Mouse (Mus musculus): ENCODE measurements around the gene Dedd2. TPM values are rescaled to one million over a fixed set of nuclear protein-coding genes. Genes with fewer than 3 reads are reported as not detected.
A peak's percentile ranks its signal among the peaks of the same experiment; 100 is the strongest.

Gene Dedd2
- polyA plus RNA-seq, 1 experiment from 2014 or later, result 15.4 TPM

DNA sequence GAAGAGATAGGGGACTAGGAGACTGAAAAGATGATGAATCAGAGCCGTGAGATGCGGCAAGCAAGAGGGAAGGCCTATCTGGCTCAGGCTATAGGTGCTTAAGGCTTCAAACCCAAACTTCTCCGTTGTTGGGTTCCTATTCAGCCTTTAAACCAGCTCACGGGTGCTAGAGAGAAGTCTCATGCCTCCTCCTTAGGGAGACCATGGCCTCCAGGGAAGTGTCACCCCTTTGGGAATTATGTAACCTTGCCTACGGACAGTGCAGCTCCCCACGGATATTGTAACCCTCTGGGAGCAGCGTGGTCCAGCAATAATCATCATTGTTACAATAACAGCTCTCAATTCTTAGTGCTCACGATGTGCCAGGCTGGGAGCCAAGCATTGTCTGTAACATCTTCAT, 31.4 kb upstream of the Dedd2 start:
- no peaks in the 10 kb centered on the region for H3K9me3 ChIP-seq
- H3K27ac ChIP-seq, result peak overlapping the region; percentile 66
- no peaks in the 10 kb centered on the region for H3K36me3 ChIP-seq
- H3K4me3 ChIP-seq, result peak overlapping the region; percentile 74
- WGBS, result 17% methylated on average over 8 of the region's 8 CpGs
- H3K4me2 ChIP-seq, result peak overlapping the region; percentile 100
- peaks cover 46% of the 10 kb centered on the region for H3K4me1 ChIP-seq (replicated peaks)
- no peaks in the 10 kb centered on the region for H3K27me3 ChIP-seq
- no peak for ATAC-seq (ENCODE audit: low FRiP score)
- peak overlapping the region; percentile 84 for H3K9ac ChIP-seq

DNA sequence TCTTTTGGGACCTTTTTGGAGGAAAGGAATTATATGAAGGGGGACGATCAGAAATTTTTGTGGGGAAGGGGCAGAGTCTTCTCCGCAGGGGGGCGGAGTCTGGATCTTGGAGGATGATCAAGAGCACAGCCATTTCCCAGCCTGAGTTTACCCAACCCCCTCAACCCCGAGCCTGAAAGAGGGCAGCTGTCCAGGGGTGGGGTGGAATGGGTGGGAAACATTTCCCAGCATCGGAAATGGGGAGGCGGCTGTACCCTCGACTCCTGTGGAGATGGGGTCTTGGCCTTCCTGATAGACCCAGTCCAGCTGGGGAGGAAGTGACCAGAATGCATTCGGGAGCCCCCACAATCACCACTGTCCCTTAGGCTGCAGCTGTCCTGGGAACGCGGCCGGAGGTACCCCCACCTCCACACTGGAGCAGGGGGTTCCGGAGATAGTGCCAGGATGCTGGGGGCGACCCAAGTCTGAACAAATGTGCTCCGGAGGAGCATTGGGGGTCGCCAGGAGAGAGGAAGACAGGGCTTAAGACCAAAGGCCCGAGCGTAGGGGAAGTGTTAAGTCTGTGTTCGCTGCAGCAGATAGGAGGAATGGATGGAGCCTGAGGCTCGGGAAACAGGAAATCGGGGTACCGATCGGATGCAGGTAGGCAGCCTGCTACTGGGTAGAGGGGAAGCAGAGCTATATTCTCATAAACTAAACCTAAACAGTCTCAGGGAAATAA, 30.8 kb upstream of the Dedd2 start:
- ATAC-seq (ENCODE audit: low FRiP score), result peak; percentile 11
- 1% methylated on average over 22 of the region's 22 CpGs for WGBS
- Histone ChIP-seq H3K9me3 (no peaks in the 10 kb centered on the region), H3K4me2 (peak overlapping the region; percentile 100), H3K9ac (peak overlapping the region; percentile 84), H3K36me3 (no peaks in the 10 kb centered on the region), H3K27ac (peak overlapping the region; percentile 66), H3K4me3 (peak overlapping the region; percentile 74), H3K4me1 (replicated peaks) (peaks cover 52% of the 10 kb centered on the region), H3K27me3 (no peaks in the 10 kb centered on the region)

DNA sequence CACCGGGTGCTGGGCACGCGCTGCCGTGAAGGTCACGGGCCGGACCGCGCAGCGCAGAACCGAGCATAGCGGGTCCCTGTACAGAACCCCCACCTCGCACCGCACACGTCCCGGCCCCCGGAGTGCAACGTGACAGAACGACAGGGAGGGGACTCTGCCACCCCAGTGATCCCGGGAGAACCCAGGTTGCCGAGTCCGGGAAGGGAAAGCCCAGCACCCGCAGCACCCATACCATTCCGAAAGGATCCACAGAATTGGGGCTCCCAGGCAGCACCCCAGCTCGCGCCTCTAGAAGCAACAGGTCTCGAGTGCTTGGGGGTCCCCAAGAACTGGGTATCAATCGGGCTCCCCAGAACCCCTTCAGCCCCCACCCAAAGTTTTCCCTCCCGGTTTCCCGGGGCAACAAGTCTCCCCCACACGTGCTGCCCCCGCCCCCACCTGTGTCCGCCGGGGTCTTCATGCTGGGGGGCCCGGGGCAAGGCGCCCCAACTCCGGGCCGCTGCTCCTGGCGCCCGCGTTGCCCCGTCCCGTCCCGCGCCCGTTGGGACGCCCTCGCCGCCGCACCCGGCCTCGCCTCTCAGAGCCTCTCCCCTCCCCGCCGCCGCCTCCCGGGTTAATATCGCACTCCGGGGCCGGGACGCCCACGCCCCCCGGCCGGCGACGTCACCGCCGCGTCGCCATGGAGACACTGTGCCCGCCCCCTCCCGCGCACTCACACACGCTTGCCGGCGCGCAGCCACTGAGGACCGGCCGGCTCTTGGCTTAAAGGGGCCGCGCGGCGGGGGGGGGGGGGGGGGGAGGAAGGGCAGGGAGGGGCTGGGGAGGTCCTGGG, 29.9 kb upstream of the Dedd2 start, which contains the start of gene Erf:
Gene Erf, minus strand, starts transcription at position 621 of the 832 bp plus-strand sequence.
- Histone ChIP-seq H3K27ac (peak within 1 kb of the TSS; percentile 90), H3K36me3 (peaks cover 2% of the 10 kb centered on the region; the same call in 1 of the 2 replicates), H3K4me2 (peak within 1 kb of the TSS; percentile 100), H3K9ac (peak within 1 kb of the TSS; percentile 84), H3K9me3 (no peaks in the 10 kb centered on the region), H3K4me1 (replicated peaks) (peaks cover 61% of the 10 kb centered on the region), H3K4me3 (peak within 1 kb of the TSS; percentile 74), H3K27me3 (no peaks in the 10 kb centered on the region)
- peak; percentile 62 for ATAC-seq (ENCODE audit: low FRiP score)
- 2% methylated on average over 53 of the region's 81 CpGs for WGBS

DNA sequence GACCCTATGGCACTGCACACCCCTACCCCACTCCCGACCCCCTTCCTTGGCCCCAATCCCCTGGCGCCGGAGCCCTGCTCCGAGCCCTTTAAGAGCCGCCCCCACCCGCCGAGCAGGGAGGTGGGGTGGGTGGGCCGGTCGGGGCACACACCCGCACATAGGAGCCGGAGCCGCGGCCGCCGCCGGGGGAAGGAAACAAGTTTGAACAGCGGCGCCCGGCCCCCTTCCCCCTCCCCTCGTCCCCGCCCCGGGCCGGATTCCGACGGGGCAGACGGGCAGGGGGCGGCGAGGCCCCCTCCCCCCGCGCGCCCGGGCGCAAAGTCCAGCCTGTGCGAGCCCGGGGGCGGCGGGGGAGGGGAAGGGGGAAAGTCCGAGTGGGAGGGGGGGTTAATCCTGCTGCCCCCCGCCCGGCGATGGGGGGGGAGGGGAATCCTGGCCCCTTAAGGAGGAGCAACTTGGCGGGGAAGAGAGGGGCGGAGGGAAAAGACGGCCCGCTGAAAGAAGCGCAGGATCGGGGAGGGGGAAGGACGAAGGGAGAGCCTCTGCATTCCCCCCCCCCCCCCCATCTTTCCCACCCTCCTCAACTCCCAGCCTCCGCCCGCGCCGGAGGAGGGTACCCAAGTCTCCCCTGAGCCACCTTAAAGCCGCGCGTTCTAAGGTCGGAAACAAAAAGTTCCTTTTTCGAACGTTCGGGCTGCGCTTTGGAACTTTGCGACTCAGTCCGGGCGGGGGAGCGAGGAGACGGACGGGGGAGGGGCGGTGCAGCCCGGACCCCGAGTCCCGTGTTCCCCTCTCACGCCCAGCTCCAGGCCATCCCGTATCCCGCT, 29.1 kb upstream of the Dedd2 start:
- peak overlapping the region; percentile 74 for H3K4me3 ChIP-seq
- WGBS, result under 1% methylated on average over 50 of the region's 73 CpGs
- peak overlapping the region; percentile 84 for H3K9ac ChIP-seq
- peak overlapping the region; percentile 90 for H3K27ac ChIP-seq
- no peaks in the 10 kb centered on the region for H3K9me3 ChIP-seq
- peaks cover 66% of the 10 kb centered on the region for H3K4me1 ChIP-seq (replicated peaks)
- H3K27me3 ChIP-seq, result no peaks in the 10 kb centered on the region
- H3K36me3 ChIP-seq, result peaks cover 10% of the 10 kb centered on the region
- ATAC-seq (ENCODE audit: low FRiP score), result peak; percentile 52
- H3K4me2 ChIP-seq, result peak overlapping the region; percentile 100

DNA sequence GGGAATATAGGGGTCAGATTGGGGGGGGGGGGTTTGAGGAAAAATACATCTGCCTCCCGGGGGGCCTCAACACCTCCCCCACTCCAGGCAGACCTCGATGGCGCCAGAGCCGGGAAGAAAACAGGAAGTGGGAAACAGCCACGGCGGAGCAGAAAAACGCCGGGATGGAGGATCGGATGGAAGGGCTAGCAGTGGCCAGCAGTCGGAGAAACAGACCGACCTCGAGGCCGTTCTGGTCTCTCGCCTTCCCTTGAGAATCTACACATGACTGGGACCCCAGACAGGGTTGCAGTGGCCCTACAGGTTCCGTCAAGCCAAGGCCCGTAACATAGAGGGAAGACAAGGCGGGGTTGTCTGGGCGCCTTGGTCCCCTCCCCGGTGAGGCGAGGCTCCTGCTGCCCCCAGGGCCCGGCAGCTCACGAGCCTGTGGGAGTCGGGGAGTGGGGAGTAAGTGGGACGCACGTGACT, 28.5 kb upstream of the Dedd2 start:
- Histone ChIP-seq H3K36me3 (peaks cover 11% of the 10 kb centered on the region), H3K4me3 (peak overlapping the region; percentile 74), H3K9ac (peak overlapping the region; percentile 84), H3K27ac (peak overlapping the region; percentile 90), H3K4me1 (replicated peaks) (peaks cover 66% of the 10 kb centered on the region), H3K4me2 (peak overlapping the region; percentile 100), H3K27me3 (no peaks in the 10 kb centered on the region), H3K9me3 (no peaks in the 10 kb centered on the region)
- no peak; the same call in 1 of the 2 replicates for ATAC-seq (ENCODE audit: low FRiP score)
- 1% methylated on average over 25 of the region's 25 CpGs for WGBS

DNA sequence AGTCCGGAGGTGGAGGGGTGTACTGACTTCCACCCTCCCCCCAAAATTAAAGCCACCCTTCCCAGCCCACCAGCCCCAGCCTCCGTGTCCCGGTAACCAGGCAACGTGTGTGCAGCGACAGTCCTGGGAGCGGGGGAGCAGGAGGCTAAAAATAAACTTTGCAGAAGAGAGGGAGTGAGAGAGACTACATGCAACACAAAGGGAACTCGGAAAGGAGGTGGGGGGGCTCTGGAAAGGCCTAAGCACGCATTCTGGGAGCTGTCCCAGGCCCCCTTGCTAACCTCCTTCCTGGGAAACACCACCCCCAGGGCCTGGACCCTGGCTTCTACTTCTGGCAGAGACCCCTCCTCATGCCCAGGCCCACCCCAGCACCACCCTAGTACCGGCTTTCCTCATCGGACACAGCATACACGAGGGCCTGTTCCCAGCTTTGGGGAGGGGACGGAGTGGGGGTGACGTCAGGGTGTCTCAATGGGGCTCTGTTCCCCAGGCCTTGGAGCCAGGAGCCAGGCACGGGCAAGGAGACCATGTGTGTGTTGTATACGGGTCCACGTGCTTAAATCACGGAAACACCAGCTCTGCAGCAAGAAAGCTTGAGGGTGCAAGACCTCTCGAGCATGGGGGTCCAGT, 27.7 kb upstream of the Dedd2 start:
- H3K9me3 ChIP-seq, result no peaks in the 10 kb centered on the region
- 2% methylated on average over 18 of the region's 18 CpGs for WGBS
- peak; percentile 27 for ATAC-seq (ENCODE audit: low FRiP score)
- peaks cover 11% of the 10 kb centered on the region for H3K36me3 ChIP-seq
- H3K4me3 ChIP-seq, result peak overlapping the region; percentile 74
- H3K27ac ChIP-seq, result peak overlapping the region; percentile 90
- H3K9ac ChIP-seq, result peak overlapping the region; percentile 84
- H3K27me3 ChIP-seq, result no peaks in the 10 kb centered on the region
- H3K4me2 ChIP-seq, result peak overlapping the region; percentile 100
- H3K4me1 ChIP-seq (replicated peaks), result peaks cover 66% of the 10 kb centered on the region

DNA sequence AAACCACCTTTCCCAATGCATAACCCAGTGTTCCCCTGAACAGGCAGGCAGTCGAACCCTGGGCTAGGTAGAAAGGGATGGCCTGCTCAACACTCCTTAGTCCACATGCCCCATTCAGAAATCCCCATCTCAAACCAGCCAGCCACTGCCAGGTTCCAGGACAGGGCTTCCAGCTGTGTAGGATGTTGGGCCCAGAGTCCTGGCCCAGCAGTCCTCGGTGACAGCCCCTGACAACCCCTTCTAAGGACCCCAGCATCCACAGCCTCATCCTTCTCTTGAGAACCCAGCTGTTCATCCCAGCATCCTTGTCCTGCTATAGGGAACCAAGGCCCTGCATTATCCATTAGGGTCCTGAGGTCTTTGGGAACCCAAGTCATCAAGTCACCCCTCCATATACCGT, 27.1 kb upstream of the Dedd2 start:
- Histone ChIP-seq H3K4me3 (peak overlapping the region; percentile 74), H3K9me3 (no peaks in the 10 kb centered on the region), H3K9ac (peak overlapping the region; percentile 84), H3K4me2 (peak overlapping the region; percentile 100), H3K36me3 (peaks cover 11% of the 10 kb centered on the region), H3K27me3 (no peaks in the 10 kb centered on the region), H3K27ac (peak overlapping the region; percentile 90), H3K4me1 (replicated peaks) (peaks cover 66% of the 10 kb centered on the region)
- ATAC-seq (ENCODE audit: low FRiP score), result no peak
- 20% methylated on average over 3 of the region's 3 CpGs for WGBS

DNA sequence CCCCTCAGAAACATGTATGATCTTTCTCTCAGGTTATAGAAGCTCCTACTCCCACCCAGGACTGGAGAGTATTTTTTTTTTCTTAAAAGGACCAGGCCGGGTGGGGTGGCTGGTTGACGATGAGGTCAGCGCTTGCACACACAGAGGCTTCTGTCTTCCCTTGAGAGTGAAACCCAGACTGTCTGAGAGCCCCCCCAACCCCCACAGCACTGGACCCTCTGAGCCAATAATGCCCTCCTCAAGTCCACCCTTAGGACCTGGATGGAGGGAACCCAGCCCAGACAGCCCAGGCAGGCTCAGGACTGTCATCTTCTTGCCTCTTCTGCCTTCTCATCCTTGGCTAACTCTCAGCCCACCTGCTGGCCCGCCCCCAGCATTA, 26.3 kb upstream of the Dedd2 start:
- WGBS, result 49% methylated on average over 4 of the region's 4 CpGs
- no peaks in the 10 kb centered on the region for H3K27me3 ChIP-seq
- H3K4me3 ChIP-seq, result peak overlapping the region; percentile 74
- peak overlapping the region; percentile 90 for H3K27ac ChIP-seq
- H3K9me3 ChIP-seq, result no peaks in the 10 kb centered on the region
- H3K4me2 ChIP-seq, result peak overlapping the region; percentile 100
- peaks cover 11% of the 10 kb centered on the region for H3K36me3 ChIP-seq
- peak overlapping the region; percentile 84 for H3K9ac ChIP-seq
- H3K4me1 ChIP-seq (replicated peaks), result peaks cover 61% of the 10 kb centered on the region
- no peak for ATAC-seq (ENCODE audit: low FRiP score)

DNA sequence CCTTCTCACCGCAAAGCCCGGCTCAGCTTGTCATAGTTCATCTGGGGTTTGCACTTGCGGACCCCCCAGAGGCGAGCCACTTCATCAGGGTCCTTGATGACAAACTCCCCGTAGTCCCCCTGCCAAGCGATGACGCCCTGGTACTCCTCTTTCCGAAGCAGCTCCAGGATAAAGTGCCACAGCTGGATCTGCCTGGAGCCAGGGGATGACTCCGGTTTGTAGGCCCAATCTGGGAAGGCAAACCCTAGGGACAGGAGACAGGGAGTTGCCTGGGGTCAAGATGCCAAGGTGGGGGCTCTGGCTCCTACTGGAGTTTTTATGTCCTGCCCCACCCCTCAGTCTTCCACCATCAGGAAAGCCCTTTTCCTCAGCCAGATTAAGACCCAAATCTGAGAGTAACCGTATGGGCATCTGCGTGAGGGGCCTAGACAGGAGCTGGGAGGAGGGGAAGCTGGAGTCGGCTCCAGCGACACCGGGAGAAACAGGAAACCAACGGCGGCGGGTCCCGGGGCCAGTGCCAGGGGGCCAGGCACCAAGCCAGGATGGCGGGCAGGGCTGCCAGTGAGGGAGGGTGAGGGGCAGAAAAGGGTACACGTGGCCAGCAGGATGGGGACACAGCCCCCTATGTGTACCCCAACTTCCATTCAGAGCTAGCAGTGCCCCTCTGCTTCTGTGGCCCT, 25.8 kb upstream of the Dedd2 start:
- Histone ChIP-seq H3K4me2 (peak overlapping the region; percentile 100), H3K9me3 (no peaks in the 10 kb centered on the region), H3K27ac (peak overlapping the region; percentile 90), H3K27me3 (no peaks in the 10 kb centered on the region), H3K36me3 (peaks cover 11% of the 10 kb centered on the region), H3K9ac (peak overlapping the region; percentile 84; the same call in 1 of the 2 replicates), H3K4me3 (peak overlapping the region; percentile 14; the same call in 1 of the 2 replicates), H3K4me1 (replicated peaks) (peaks cover 56% of the 10 kb centered on the region)
- WGBS, result 53% methylated on average over 20 of the region's 20 CpGs
- no peak for ATAC-seq (ENCODE audit: low FRiP score)

DNA sequence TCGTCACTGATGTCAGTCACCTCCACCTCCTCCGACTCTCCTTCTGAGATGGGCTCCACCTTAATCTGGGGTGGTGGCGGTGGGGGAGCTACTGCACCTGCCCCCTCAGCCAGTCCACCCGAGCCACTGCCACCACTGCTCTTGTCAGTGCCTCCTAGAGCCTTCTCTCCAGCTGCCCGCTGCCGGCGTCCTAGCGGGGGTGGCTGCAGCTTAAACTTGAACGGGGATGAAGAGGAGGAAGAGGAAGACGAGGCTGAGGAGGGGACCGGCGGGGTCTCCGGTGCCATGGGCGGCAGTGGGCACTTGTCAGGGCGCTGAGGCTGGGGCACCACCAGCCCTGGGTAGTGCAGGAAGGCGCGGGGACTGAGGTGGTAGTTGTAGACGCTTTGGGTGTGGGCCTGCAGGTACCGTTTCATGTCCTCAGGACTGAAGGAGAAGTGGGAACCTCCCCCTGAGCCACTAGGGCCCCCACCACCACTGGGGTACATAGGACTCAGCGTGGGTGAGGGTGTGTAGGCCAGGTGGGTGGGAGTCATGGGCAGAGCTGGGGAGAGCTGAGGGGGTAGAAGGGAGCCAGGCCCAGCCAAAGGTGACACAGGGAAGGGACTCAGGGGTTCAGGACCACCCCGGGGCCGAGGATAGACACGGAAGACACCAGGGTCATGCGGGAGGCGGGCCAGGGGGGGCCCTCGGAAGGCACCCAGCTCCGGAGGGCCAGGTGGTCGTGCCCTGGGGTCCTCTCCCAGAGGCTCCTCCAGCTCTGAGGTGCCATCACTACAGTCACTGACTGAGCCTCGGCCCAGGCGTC, 24.4 kb upstream of the Dedd2 start:
- Histone ChIP-seq H3K9me3 (no peaks in the 10 kb centered on the region), H3K9ac (no peak overlapping the region), H3K27me3 (no peaks in the 10 kb centered on the region), H3K4me3 (no peak overlapping the region), H3K4me2 (no peak overlapping the region), H3K4me1 (replicated peaks) (peaks cover 45% of the 10 kb centered on the region), H3K27ac (no peak overlapping the region), H3K36me3 (peaks cover 11% of the 10 kb centered on the region)
- WGBS, result 85% methylated on average over 28 of the region's 30 CpGs
- no peak for ATAC-seq (ENCODE audit: low FRiP score)

All from hindbrain, embryonic 13.5 days (tissue).